Mouse (Mus musculus) MEL (cell line): ENCODE results near the gene Pou4f2.

Experiments used
- CHD2 ChIP-seq: IDR thresholded peaks from 2 replicates; pipeline ENCODE4 v1.6.1; 2011; ENCODE audit warnings: low read length, improper control_type of control experiment
- CTCF ChIP-seq, 3 experiments: IDR thresholded peaks in 2 of 3; conservative IDR thresholded peaks in 1 of 3; 2 replicates each; pipeline ENCODE4 v1.5.1; 2011 to 2012; ENCODE audit warnings: low read length in 3 of 3, low read depth in 2 of 3, mild to moderate bottlenecking in 2 of 3, improper control_type of control experiment in 1 of 3, inconsistent platforms in 1 of 3, mixed read lengths in 1 of 3, moderate library complexity in 1 of 3; ENCODE audit not compliant: control insufficient read depth in 1 of 3, insufficient read depth in 1 of 3, poor library complexity in 1 of 3, severe bottlenecking in 1 of 3
- GATA1 ChIP-seq: IDR thresholded peaks from 2 replicates; pipeline ENCODE4 v1.6.1; 2011; ENCODE audit warnings: low read depth, low read length, improper control_type of control experiment
- MAFK ChIP-seq: IDR thresholded peaks from 2 replicates; pipeline ENCODE4 v1.6.1; 2011; ENCODE audit warnings: low read depth, mild to moderate bottlenecking, low read length, improper control_type of control experiment, borderline replicate concordance
- POLR2AphosphoS2 ChIP-seq: IDR thresholded peaks from 2 replicates; pipeline ENCODE4 v1.6.1; 2011; ENCODE audit warnings: low read length, improper control_type of control experiment
- POLR2AphosphoS5 ChIP-seq: IDR thresholded peaks from 2 replicates; pipeline ENCODE4 v1.6.1; 2012; ENCODE audit warnings: low read depth, borderline replicate concordance, mild to moderate bottlenecking, inconsistent platforms, low read length, moderate library complexity, mixed read lengths
- USF1 ChIP-seq: IDR thresholded peaks from 2 replicates; pipeline ENCODE4 v1.6.1; 2014; ENCODE audit warnings: low read depth, mild to moderate bottlenecking, inconsistent platforms, low read length, improper control_type of control experiment, moderate library complexity

GRCm38 (mm10) chr8:78442781-78443180 lies 6.3 kb upstream of the Pou4f2 start:
- TF ChIP-seq GATA1 (no peak), CHD2 (no peak), USF1 (no peak), MAFK (no peak), POLR2AphosphoS2 (no peak), POLR2AphosphoS5 (no peak), CTCF (IDR thresholded peaks at IDR 0.05 in 2 of 3, conservative IDR thresholded peaks at IDR 0.05 in 1 of 3; ENCODE audit: control insufficient read depth in 1 of 3, insufficient read depth in 1 of 3, low read depth in 2 of 3, low read length in 3 of 3, poor library complexity in 1 of 3, severe bottlenecking in 1 of 3) (no peak)
